Comparison of ENCODE assay signal across 8 mouse cellular contexts in the genomic region with DNA sequence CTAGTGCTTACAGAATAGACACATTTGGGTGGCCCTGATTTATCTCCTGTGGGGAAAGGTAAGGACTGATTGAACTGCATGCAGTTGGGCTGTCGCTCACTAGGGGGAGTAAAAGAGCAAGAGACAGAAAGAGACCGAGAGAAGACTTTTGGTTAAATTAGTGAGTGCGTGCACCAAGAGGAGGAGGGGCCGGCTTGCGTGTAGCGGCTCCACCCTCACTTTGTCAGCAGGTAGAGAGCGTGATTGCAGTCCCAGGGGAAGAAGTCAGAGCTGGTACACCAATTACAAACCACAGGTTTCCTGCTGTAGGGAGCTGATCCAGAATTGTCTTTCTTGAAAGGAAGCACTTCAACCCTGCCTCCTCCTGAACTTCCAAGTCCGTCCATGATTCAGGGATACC. TPM values are rescaled to one million over a fixed set of nuclear protein-coding genes. Genes with fewer than 3 reads are reported as not detected.
DNase-seq lines count a peak whose midpoint lies in the region; ATAC-seq and TF ChIP-seq lines count a peak whose summit lies in the region.

Rnf43 (plus strand) TSS at position 316 of the 400 bp plus-strand sequence.

- H3K27me3 ChIP-seq in G1E (ENCODE audit: insufficient read depth, low read length) = peaks cover 9% of the 10 kb centered on the region
- peaks cover 3% of the 10 kb centered on the region; the same call in 1 of the 2 replicates for H3K27me3 ChIP-seq in forebrain, embryonic 16.5 days (replicated peaks; ENCODE audit: control insufficient read depth, insufficient read depth, low read length)
- no peaks in the 10 kb centered on the region for H3K27me3 ChIP-seq in lung, embryonic 14.5 days (ENCODE audit: insufficient read depth, low read length)
- peaks cover 4% of the 10 kb centered on the region; the same call in 1 of the 2 replicates for H3K27me3 ChIP-seq in thymus, adult 2 months (ENCODE audit: control insufficient read depth, insufficient read depth, low read length)

- peak within 1 kb of the TSS; percentile 76 for H3K4me3 ChIP-seq in G1E (ENCODE audit: low read depth, low read length)
- peak within 1 kb of the TSS; percentile 42 for H3K4me3 ChIP-seq in forebrain, embryonic 16.5 days (replicated peaks; ENCODE audit: low read length)
- H3K4me3 ChIP-seq in layer of hippocampus, adult 2 months = peak within 1 kb of the TSS; percentile 60
- peak within 1 kb of the TSS; percentile 46 for H3K4me3 ChIP-seq in lung, embryonic 14.5 days (ENCODE audit: low read depth, low read length)
- peak within 1 kb of the TSS; percentile 46 for H3K4me3 ChIP-seq in olfactory bulb, adult 2 months (ENCODE audit: insufficient read depth, low read depth, low read length)
- H3K4me3 ChIP-seq in thymus, adult 2 months (ENCODE audit: control insufficient read depth, insufficient read depth, low read length) = peak within 1 kb of the TSS; percentile 15; the same call in 1 of the 2 replicates

- peaks cover 3% of the 10 kb centered on the region for H3K36me3 ChIP-seq in G1E (replicated peaks)
- H3K36me3 ChIP-seq in forebrain, embryonic 16.5 days (ENCODE audit: control insufficient read depth, insufficient read depth) = no peaks in the 10 kb centered on the region
- H3K36me3 ChIP-seq in lung, embryonic 14.5 days (ENCODE audit: insufficient read depth) = no peaks in the 10 kb centered on the region
- H3K36me3 ChIP-seq in thymus, adult 2 months (ENCODE audit: control insufficient read depth, insufficient read depth, low read length) = no peaks in the 10 kb centered on the region

- no peak within 1 kb of the TSS for H3K27ac ChIP-seq in forebrain, embryonic 16.5 days (ENCODE audit: low read length)
- peak within 1 kb of the TSS; percentile 14; the same call in 1 of the 2 replicates for H3K27ac ChIP-seq in layer of hippocampus, adult 2 months
- peak within 1 kb of the TSS; percentile 71 for H3K27ac ChIP-seq in lung, embryonic 14.5 days (ENCODE audit: low read depth)
- H3K27ac ChIP-seq in olfactory bulb, adult 2 months (ENCODE audit: insufficient read depth, low read depth, low read length) = no peak within 1 kb of the TSS
- peak within 1 kb of the TSS; percentile 15; the same call in 1 of the 2 replicates for H3K27ac ChIP-seq in thymus, adult 2 months (ENCODE audit: control insufficient read depth, insufficient read depth, low read length)

- TF ChIP-seq CTCF in G1E (IDR thresholded peaks at IDR 0.05; ENCODE audit: low read depth, low read length) = peak; percentile 81
- peak; percentile 98 for TF ChIP-seq CTCF in layer of hippocampus, adult 2 months (conservative IDR thresholded peaks at IDR 0.05)
- TF ChIP-seq CTCF in lung, embryonic 14.5 days (IDR thresholded peaks at IDR 0.05; ENCODE audit: low read depth) = peak; percentile 88
- TF ChIP-seq CTCF in olfactory bulb, adult 2 months (IDR thresholded peaks at IDR 0.05; ENCODE audit: insufficient read depth, low read depth, low read length) = peak; percentile 45; the same call in 1 of the 2 replicates
- TF ChIP-seq CTCF in thymus, adult 2 months (IDR thresholded peaks at IDR 0.05; ENCODE audit: borderline replicate concordance, control insufficient read depth, extremely low read depth, insufficient read depth, low read length, poor library complexity) = 0 out of 2 replicates have a peak, but pooled peaks have one; percentile 30

- intact Hi-C loops in heart, postnatal 36 days (cut with DNase I) = loop anchor here (1.0 to 5.0 kb wide), 3 partner anchors 109 to 220 kb away; no protein-coding TSS in a partner anchor

- peak; percentile 65 for ATAC-seq in G1E (ENCODE audit: extremely low read depth, insufficient number of reproducible peaks, low FRiP score, poor library complexity, severe bottlenecking)
- peak; percentile 68; the same call in 1 of the 2 replicates for ATAC-seq in forebrain, embryonic 16.5 days
- ATAC-seq in lung, embryonic 14.5 days (ENCODE audit: insufficient read depth) = peak; percentile 85

- DNase-seq in G1E (ENCODE audit: low spot score) = peak; percentile 58
- peak; percentile 89 to 92 for DNase-seq in cerebellum, adult 18-20 months
- DNase-seq in heart, postnatal 36 days = peak; percentile 74 to 83
- peak; percentile 86 to 87 for DNase-seq in layer of hippocampus, adult 2 months (ENCODE audit: low spot score in 2 of 2)
- DNase-seq in lung, embryonic 14.5 days = peak; percentile 92
- peak; percentile 89 for DNase-seq in thymus, adult 2 months

- H3K9me3 ChIP-seq in G1E (replicated peaks) = no peaks in the 10 kb centered on the region
- no peaks in the 10 kb centered on the region for H3K9me3 ChIP-seq in forebrain, embryonic 16.5 days (ENCODE audit: control insufficient read depth, low read length)
- H3K9me3 ChIP-seq in lung, embryonic 14.5 days (ENCODE audit: low read depth, low read length) = no peaks in the 10 kb centered on the region

- H3K4me1 ChIP-seq in G1E (ENCODE audit: insufficient read depth, low read depth, low read length) = peaks cover 38% of the 10 kb centered on the region
- peaks cover 7% of the 10 kb centered on the region for H3K4me1 ChIP-seq in forebrain, embryonic 16.5 days (replicated peaks; ENCODE audit: control insufficient read depth, insufficient read depth, low read length)
- H3K4me1 ChIP-seq in lung, embryonic 14.5 days (ENCODE audit: insufficient read depth) = no peaks in the 10 kb centered on the region
- H3K4me1 ChIP-seq in olfactory bulb, adult 2 months (ENCODE audit: control insufficient read depth, insufficient read depth, low read length) = peaks cover 6% of the 10 kb centered on the region; the same call in 1 of the 2 replicates
- no peaks in the 10 kb centered on the region for H3K4me1 ChIP-seq in thymus, adult 2 months (replicated peaks; ENCODE audit: control insufficient read depth, insufficient read depth, low read length)

- WGBS in forebrain, embryonic 16.5 days = 0% methylated on average over 8 of the region's 8 CpGs
- under 1% methylated on average over 8 of the region's 8 CpGs for WGBS in lung, embryonic 14.5 days
- under 1% methylated on average over 8 of the region's 8 CpGs for WGBS in olfactory bulb, adult 2 months
- WGBS in thymus, adult 2 months = under 1% methylated on average over 8 of the region's 8 CpGs

- peak within 1 kb of the TSS; percentile 62 for H3K4me2 ChIP-seq in forebrain, embryonic 16.5 days (ENCODE audit: low read length)
- peak within 1 kb of the TSS; percentile 55 for H3K4me2 ChIP-seq in lung, embryonic 14.5 days

- TF ChIP-seq POLR2A in olfactory bulb, adult 2 months (IDR thresholded peaks at IDR 0.05; ENCODE audit: insufficient read depth, low read depth, low read length) = no peak
- no peak for TF ChIP-seq POLR2A in thymus, adult 2 months (IDR thresholded peaks at IDR 0.05; ENCODE audit: control insufficient read depth, extremely low read depth, insufficient read depth, low read length, poor library complexity)

- H3K9ac ChIP-seq in forebrain, embryonic 16.5 days (replicated peaks; ENCODE audit: low read depth, low read length) = no peak within 1 kb of the TSS; the same call in 1 of the 2 replicates
- peak within 1 kb of the TSS; percentile 55 for H3K9ac ChIP-seq in lung, embryonic 14.5 days

RNA-seq across cellular contexts. Expression of gene Rnf43, which starts in this region (rescaled TPM):
- total RNA-seq in G1E (2014; fragmentation: Nextera tagmentation) (28.4 and 31.1 TPM in 2 replicates), G1E (2017) (13.9 and 14.8 TPM in 2 replicates)
- 5.4 and 8.7 TPM in 2 replicates for polyA plus RNA-seq in G1E (2012)
- polyA plus RNA-seq in forebrain, embryonic 16.5 days (2015; fragmentation: Nextera tagmentation; extraction: Ambion mirVana) = 0.76 and 1.9 TPM in 2 replicates
- under 1 TPM; 0.24 to 0.47 TPM for total RNA-seq in heart, postnatal 36 days (2021)
- 1 to 10 TPM; 3.1 to 3.9 TPM for total RNA-seq in layer of hippocampus, adult 2 months (2021)
- polyA plus RNA-seq in lung, embryonic 14.5 days (2014; fragmentation: Nextera tagmentation; extraction: Ambion mirVana) = 18.0 and 21.5 TPM in 2 replicates
- not detected in 2 replicates for polyA plus RNA-seq in olfactory bulb, adult 2 months (2012; ENCODE audit: insufficient read depth, insufficient read length, low replicate concordance, missing spikeins)
- polyA plus RNA-seq in thymus, adult 2 months (2012; rRNA removed) = 6.6 and 9.0 TPM in 2 replicates

Comparison
In these comparisons a context has a peak if more than half of its experiments do, and no peak if none do; other contexts are left out.
1. Peak in DNase-seq in heart, postnatal 36 days; RNA of the gene not detected or under 1 TPM.
2. H3K4me3 ChIP-seq: peak in every context shown above with its lines; median percentile 76 in G1E; 60 in layer of hippocampus, adult 2 months; 46 in lung, embryonic 14.5 days; 46 in olfactory bulb, adult 2 months; 42 in forebrain, embryonic 16.5 days; 15 in thymus, adult 2 months.
3. CTCF ChIP-seq: peak in every context shown above with its lines; median percentile 98 in layer of hippocampus, adult 2 months; 88 in lung, embryonic 14.5 days; 81 in G1E; 45 in olfactory bulb, adult 2 months; 30 in thymus, adult 2 months.
4. H3K27ac ChIP-seq: peak in layer of hippocampus, adult 2 months (single experiment), lung, embryonic 14.5 days (single experiment) and thymus, adult 2 months (single experiment); none in forebrain, embryonic 16.5 days (single experiment) and olfactory bulb, adult 2 months (single experiment).
5. Peak in every context shown above with its lines, with median percentiles within 50 percentile points of each other: ATAC-seq and DNase-seq.